Mouse (Mus musculus): ENCODE data around the gene Cox10. TPM values are rescaled to one million over a fixed set of nuclear protein-coding genes. Genes with fewer than 3 reads are reported as not detected.
A peak's percentile ranks its signal among the peaks of the same experiment; 100 is the strongest.

The Cox10 gene
- total RNA-seq, 4 experiments from 2014 or later = 21.0 to 25.7 (median 24.6) TPM

- DNase-seq (ENCODE audit: low spot score in 2 of 2) = no peak
Measured at GRCm38 (mm10) chr11:64000200-64000794, 79.0 kb downstream of the Cox10 start.

DNA sequence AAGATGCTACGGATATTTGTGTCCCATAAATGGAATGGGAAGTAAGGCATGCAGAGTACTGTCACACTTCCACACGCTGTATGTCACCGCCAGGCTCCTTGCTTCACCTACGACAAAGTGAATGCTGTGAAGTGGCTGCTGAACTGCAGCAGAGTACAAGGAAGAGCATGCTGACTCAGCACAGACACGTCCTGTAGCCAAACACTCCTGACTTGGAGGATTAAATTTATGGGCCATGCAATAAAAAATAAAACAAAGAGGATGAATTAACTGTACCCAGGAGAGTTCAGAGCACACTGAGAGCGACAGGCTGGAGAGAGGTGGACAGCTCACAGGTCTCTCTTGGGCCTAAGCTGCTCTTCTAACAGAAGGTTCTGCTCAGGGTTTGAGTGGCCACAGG, 79.8 kb downstream of the Cox10 start:
- DNase-seq (ENCODE audit: low spot score in 2 of 2) = no peak

GRCm38 (mm10) chr11:63991958-63992357, 87.3 kb downstream of the Cox10 start:
- DNase-seq (ENCODE audit: low spot score in 2 of 2) = no peak

DNA sequence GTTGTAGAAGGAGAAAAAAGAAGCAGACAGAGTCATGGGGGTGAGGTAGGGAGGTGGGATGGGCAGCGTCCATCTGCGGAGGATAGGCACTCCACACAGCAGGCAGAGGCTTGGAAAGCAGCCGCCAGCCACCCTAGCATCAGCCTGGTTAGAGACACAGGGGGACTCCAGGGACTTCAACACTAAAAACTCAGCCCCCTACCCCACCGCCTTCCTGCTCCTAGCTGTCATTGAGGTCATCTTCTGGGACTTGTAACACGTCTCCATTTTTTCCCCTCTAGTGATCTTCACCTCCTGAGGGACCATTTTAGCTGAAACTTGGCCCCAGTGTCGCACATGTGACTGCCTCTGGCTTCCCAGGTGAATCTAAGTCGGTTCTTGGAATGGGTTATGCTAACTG, 88.5 kb downstream of the Cox10 start:
- no peak for DNase-seq (ENCODE audit: low spot score in 2 of 2)

GRCm38 (mm10) chr11:63990311-63990710, 89.0 kb downstream of the Cox10 start:
- no peak for DNase-seq (ENCODE audit: low spot score in 2 of 2)

DNA sequence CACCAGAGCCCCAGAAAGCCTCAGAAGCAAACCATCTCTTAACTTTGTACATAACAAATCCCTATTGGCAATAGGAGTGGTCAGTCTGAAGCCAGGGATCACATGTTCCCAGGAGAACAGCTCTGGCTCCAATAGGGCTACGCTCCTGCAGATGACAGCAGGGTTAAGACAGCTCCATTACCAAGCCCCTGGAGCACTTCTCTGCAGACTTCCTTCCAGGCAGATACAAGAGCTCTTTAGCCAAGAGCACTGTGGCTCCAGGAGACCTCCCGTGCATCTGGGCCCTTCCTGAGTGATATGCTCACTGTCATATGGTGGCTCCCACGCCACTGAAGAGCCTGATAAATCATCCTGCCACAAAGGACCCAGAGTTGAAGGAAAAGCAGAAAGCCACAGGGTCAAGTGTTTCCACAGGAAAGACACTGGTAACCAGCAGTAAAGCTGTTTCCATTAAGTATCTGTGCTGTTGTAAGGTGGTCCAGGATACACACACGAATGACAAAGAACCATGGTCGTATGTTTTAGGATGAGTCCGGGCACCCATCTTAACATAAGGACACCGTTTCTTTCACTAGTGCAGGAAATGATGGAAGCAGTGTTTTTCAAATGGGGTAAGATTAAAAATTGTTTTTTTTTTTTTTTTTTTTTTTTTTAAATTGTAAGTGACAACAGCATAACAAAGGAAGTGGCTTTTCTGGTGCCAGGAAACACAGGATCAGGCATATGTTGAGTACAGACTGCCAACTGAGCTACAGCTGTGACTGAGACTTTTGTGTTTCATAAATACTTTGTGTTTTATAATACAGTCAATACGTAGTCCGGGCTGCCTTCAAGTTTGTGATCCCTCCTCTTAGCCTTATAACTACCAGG, 90.0 kb downstream of the Cox10 start:
- no peak for DNase-seq (ENCODE audit: low spot score in 2 of 2)

DNA sequence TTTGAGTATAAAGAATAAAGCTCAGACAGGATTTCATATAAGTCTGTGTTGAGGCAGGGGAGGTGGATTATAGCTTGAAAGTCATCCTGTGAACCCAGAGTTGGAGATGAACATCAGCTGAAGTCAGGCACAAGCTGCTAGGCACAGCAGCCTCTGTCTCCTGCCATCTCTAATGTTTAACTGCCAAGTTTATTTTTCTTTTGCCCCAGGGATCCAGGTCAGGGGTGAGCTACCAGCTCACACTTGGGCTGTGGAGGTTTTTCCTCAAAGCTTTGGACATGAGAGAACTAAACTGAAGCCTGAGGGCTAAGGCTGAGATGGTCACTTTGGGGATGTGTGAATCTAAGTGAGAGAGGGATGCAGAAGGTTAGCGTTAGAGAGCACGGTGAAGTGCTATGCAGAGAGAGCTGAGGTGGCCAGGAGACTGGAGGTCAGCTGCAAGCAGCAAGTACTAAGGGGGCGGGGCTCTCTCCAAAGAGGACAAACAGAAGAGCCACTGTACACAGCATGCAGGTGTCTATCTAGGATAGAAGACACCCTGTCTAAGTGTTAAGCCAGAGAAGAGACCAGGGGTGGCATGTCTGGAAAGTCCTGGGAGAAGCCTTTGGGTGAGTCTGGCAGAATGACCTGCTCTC, 91.1 kb downstream of the Cox10 start:
- DNase-seq (ENCODE audit: low spot score in 2 of 2) = no peak

GRCm38 (mm10) chr11:63986710-63987109, 92.6 kb downstream of the Cox10 start:
- DNase-seq (ENCODE audit: low spot score in 2 of 2) = no peak

GRCm38 (mm10) chr11:63985481-63985880, 93.8 kb downstream of the Cox10 start:
- no peak for DNase-seq (ENCODE audit: low spot score in 2 of 2)

- no peak for DNase-seq (ENCODE audit: low spot score in 2 of 2)
Measured at GRCm38 (mm10) chr11:63984622-63985168, 94.6 kb downstream of the Cox10 start.

DNA sequence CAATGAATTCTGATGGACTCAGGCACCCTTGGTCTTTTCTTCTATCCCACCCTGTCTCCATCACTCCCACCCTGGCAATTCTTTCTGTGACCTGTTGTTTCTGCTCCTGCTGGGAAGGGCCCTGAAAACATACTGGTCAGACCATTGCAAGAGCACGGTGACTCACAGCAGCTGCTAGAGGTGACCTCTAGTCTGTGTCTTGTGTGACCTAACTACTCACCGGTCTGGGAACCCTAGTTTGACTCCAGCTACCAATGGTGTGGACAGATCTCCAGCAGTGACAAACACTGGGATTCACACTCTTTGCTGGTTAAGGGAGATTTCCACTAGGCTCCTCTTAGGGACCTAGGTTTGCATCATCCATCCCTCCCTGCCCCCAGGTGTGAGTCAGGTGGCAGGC, 101.5 kb downstream of the Cox10 start:
- DNase-seq (ENCODE audit: low spot score in 2 of 2) = no peak

DNA sequence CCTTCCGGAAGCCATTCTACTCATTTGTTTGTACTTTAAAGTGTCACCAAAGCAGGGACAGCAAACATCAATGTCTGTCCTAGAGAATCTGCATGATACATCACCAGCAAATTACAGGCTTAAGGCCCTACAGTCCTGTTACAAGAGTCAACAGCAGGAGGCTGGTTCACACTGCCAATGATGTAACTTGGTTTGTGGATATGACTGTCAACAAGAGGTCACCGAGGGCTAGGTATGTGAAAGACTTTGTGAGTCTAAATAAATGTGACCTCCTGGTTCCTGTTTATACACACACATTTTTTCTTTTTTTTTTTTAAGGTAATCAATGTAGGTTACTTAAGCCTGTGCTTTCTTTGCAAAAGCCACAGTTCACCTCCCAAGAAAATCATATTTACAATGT, 102.5 kb downstream of the Cox10 start:
- no peak for DNase-seq (ENCODE audit: low spot score in 2 of 2)

GRCm38 (mm10) chr11:63975260-63975899, 103.9 kb downstream of the Cox10 start:
- DNase-seq (ENCODE audit: low spot score in 2 of 2) = no peak

GRCm38 (mm10) chr11:63973973-63974372, 105.3 kb downstream of the Cox10 start:
- no peak for DNase-seq (ENCODE audit: low spot score in 2 of 2)

- no peak for DNase-seq (ENCODE audit: low spot score in 2 of 2)
Measured at GRCm38 (mm10) chr11:63971462-63971861, 107.8 kb downstream of the Cox10 start.

DNA sequence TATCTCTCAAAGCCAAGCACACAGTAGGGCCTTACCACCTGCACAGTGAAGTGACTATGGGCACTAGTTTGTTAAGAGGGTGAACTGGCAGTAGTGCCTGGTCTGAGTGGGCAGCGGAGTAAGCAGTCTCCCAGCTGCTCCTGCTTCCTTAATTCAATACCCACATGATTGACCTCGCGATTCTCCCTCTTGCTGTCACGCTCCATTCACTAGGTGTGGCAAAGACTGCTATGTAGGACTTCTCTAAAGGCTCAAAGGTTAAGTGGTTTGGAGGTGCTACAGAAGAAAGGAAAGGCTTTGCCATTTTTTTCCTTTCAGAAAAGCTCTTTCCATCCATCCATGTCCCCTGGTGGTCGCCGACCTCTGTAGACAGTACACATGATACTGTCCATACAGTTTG, 108.5 kb downstream of the Cox10 start:
- DNase-seq (ENCODE audit: low spot score in 2 of 2) = no peak

DNA sequence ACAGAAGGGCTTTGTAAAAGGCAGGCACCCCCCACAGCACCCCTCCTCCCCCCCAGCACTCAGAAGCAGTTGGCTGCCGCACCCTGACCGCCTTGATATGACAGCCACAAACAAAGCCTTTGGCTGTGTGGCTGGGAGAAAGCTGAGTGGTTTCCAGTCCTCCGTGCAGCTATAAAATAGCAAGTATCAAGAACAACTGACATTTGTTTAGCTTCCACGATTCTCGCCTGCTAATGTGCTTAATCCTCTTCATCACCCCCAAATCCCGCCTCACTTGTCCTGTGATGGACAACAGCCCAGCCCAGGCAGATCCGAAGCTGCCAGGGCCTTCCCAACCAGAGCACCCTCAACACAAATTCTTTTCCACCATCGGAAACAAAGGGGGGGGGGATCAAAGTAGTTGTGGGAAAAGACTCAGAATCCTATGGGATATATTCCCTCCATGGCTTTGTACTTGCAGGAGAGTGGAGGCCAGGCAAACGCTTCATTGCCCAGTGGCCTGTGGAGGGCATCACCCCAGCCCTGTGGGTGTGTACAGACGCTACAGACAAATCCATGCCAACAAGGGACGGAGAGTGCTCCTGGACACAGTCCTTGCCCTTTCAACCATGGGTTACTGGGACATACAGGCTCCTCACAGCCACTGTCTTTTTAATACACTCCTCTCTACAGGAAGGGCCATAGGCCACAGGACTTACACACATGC, 109.9 kb downstream of the Cox10 start:
- DNase-seq (ENCODE audit: low spot score in 2 of 2) = peak in 1 of 2 experiments; percentile 20

DNA sequence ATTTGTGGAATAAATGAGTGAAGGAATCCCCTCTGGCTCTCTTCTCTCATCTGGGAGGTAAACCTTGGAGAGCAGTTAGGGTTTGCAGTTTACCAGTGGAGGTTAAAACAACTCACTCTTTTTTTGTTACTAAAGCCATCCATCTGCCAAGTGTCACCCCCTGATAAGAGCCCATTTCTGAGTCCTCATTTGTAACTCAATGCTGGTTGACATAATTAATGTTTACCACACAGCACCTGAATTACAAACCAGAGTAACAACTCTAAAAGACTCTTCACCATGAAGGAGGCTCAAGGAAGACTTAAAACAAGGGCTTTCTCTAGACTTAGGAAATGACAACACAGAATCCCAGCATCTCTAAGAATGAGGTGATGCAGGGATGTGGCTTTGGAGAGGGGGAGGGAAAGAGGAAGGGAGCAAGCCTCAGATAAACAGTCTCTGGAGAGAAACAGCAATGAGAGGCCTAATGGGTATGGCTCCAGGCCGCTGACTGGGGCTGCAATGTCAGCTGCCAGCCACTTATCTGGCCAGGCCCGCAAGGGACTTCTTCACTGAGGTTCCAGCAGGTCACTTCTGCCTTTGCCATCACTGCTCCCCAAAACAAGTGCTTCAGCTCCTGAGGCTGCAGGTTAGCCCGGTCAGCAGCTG, 110.8 kb downstream of the Cox10 start:
- no peak for DNase-seq (ENCODE audit: low spot score in 2 of 2)

GRCm38 (mm10) chr11:63967641-63968387, 111.5 kb downstream of the Cox10 start:
- no peak for DNase-seq (ENCODE audit: low spot score in 2 of 2)

DNA sequence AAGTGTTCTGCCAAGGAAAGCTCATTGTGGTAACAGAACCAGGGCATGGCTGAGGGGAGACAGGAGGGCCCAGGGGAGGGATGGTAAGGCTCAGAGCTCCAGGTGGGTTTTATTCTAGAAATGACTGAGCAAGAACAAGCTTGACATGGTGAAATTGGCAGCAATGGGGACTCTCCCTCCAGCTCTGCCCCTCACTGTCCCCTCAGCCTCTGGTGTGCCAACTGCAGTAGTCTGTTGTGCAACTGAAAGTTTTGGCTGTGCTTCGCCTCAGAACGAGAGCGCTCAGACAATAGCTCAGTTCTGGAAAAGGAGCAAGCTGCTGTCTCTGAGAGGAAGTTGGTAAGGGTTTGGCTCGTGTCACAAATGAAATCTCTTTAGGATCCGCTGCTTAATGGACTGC, 113.8 kb downstream of the Cox10 start:
- DNase-seq (ENCODE audit: low spot score in 2 of 2) = no peak

Measured in left cerebral cortex, adult 8-10 months (tissue).